Mouse (Mus musculus): ENCODE data around the gene Nckap5.

Gene Nckap5

DNA sequence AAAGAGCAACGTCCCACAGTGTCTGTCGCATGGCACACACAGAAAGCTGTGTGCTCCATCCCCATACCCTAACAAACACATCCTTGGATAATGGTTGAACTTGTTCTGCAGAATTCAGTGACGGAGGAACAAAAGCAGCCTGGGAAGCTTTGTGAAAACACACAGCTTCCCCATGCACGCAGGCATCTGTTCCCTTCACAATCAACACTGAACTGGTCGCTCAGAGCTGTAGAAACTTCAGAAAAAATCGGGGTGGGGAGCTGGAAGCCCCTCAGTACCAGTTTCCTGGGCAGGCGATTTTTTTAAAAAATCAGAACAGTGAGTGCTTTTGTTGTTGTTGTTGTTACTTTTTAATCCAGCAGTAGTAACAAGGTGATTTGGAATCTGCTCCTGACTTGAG is 960.5 kb downstream of the Nckap5 start:
- DNase-seq (ENCODE audit: low read depth), result no peak
